Mouse (Mus musculus) neural tube, embryonic 14.5 days (tissue): ENCODE results near the gene Atl1. TPM values are rescaled to one million over a fixed set of nuclear protein-coding genes. Genes with fewer than 3 reads are reported as not detected.

ENCODE experiments used
- ATAC-seq: fragments of 200-750 bp; cut with Nextera tagmentation; 2 replicates; pipeline ENCODE4 v1.8.0; 2017; ENCODE audit warnings: low read depth, mild to moderate bottlenecking, moderate TSS enrichment, moderate library complexity
- H3K27ac ChIP-seq: fragments of 300-500 bp; sonication (generic); 2 replicates; pipeline ENCODE4 v1.5.1; 2014; ENCODE audit warnings: low read depth, mild to moderate bottlenecking, control low read depth, low read length, moderate library complexity, mixed read lengths
- H3K27me3 ChIP-seq: fragments of 300-500 bp; sonication (generic); 2 replicates; pipeline ENCODE4 v1.6.1; 2014; ENCODE audit warnings: low read length; ENCODE audit not compliant: control insufficient read depth, insufficient read depth
- H3K36me3 ChIP-seq: fragments of 300-500 bp; sonication (generic); 2 replicates; pipeline ENCODE4 v1.6.1; 2014; ENCODE audit warnings: low read length, mixed read lengths; ENCODE audit not compliant: control insufficient read depth, insufficient read depth
- H3K4me1 ChIP-seq: fragments of 300-500 bp; sonication (generic); 2 replicates; pipeline ENCODE4 v1.6.1; 2014; ENCODE audit warnings: low read length; ENCODE audit not compliant: control insufficient read depth, insufficient read depth
- H3K4me2 ChIP-seq: fragments of 300-500 bp; sonication (generic); 2 replicates; pipeline ENCODE4 v1.6.1; 2014; ENCODE audit warnings: mild to moderate bottlenecking, low read depth, low read length, control low read depth
- H3K4me3 ChIP-seq: fragments of 300-500 bp; sonication (generic); 2 replicates; pipeline ENCODE4 v1.5.1; 2014; ENCODE audit warnings: low read depth, low read length, control low read depth, mixed read lengths
- H3K9ac ChIP-seq: fragments of 300-500 bp; sonication (generic); replicated peaks from 2 replicates; pipeline ENCODE4 v1.6.1; 2014; ENCODE audit warnings: low read depth, mild to moderate bottlenecking, control low read depth, low read length, mixed read lengths
- H3K9me3 ChIP-seq: fragments of 300-500 bp; sonication (generic); 2 replicates; pipeline ENCODE4 v1.6.1; 2016; ENCODE audit warnings: low read length; ENCODE audit not compliant: control insufficient read depth
- WGBS: fragments of 180-500 bp; shearing (Covaris S2); extraction: QIAGEN DNeasy Blood & Tissue Kit; methylation state at CpG from one replicate; pipeline ENCODE4 v1.1.7; 2014; 5-methylcytosine and 5-hydroxymethylcytosine counted together
- polyA plus RNA-seq: library from polyadenylated mRNA; unstranded; fragments of >200 nt; fragmentation: Nextera tagmentation; extraction: Ambion mirVana; gene quantifications from 2 replicates; pipeline ENCODE4 v1.2.1, GENCODE M21; 2014

Atl1 gene
- polyA plus RNA-seq, 1 experiment from 2014 or later = 166 TPM

GRCm38 (mm10) chr12:70005103-70005502, 112.7 kb downstream of the Atl1 start:
- H3K4me3 ChIP-seq = no peak overlapping the region
- no peak overlapping the region for H3K4me2 ChIP-seq
- no peaks in the 10 kb centered on the region for H3K9me3 ChIP-seq
- no peak for ATAC-seq
- no peaks in the 10 kb centered on the region for H3K4me1 ChIP-seq
- H3K27me3 ChIP-seq = no peaks in the 10 kb centered on the region
- no peaks in the 10 kb centered on the region for H3K36me3 ChIP-seq
- WGBS = 82% methylated on average over 4 of the region's 4 CpGs
- H3K9ac ChIP-seq = no peak overlapping the region
- H3K27ac ChIP-seq = no peak overlapping the region

- Histone ChIP-seq H3K9me3 (no peaks in the 10 kb centered on the region), H3K36me3 (peaks cover 11% of the 10 kb centered on the region), H3K27me3 (no peaks in the 10 kb centered on the region), H3K9ac (no peak overlapping the region), H3K4me1 (no peaks in the 10 kb centered on the region), H3K27ac (no peak overlapping the region), H3K4me2 (no peak overlapping the region), H3K4me3 (no peak overlapping the region)
- no peak for ATAC-seq
- WGBS = 94% methylated on average over 4 of the region's 4 CpGs
These were observed 117.9 kb downstream of the Atl1 start for GRCm38 (mm10) chr12:70010356-70010755.

GRCm38 (mm10) chr12:70011681-70012080, 119.3 kb downstream of the Atl1 start:
- Histone ChIP-seq H3K27me3 (no peaks in the 10 kb centered on the region), H3K9ac (no peak overlapping the region), H3K4me3 (no peak overlapping the region), H3K36me3 (peaks cover 23% of the 10 kb centered on the region), H3K4me2 (no peak overlapping the region), H3K9me3 (no peaks in the 10 kb centered on the region), H3K27ac (no peak overlapping the region), H3K4me1 (no peaks in the 10 kb centered on the region)
- no peak for ATAC-seq
- WGBS = 56% methylated on average over 5 of the region's 5 CpGs

- Histone ChIP-seq H3K4me2 (no peak overlapping the region), H3K4me1 (no peaks in the 10 kb centered on the region), H3K9me3 (no peaks in the 10 kb centered on the region), H3K27me3 (no peaks in the 10 kb centered on the region), H3K4me3 (no peak overlapping the region), H3K27ac (no peak overlapping the region), H3K9ac (no peak overlapping the region), H3K36me3 (peaks cover 41% of the 10 kb centered on the region)
- ATAC-seq = no peak
- 85% methylated on average over 4 of the region's 4 CpGs for WGBS
These were observed 123.5 kb downstream of the Atl1 start for GRCm38 (mm10) chr12:70015936-70016335.

Other genes with a start within 250 kb of the Atl1 start
- gene Sos2, start 210.8 kb upstream of the Atl1 start, polyA plus RNA-seq = 17.8 and 18.1 TPM in 2 replicates
- 10.4 and 11.4 TPM in 2 replicates for gene L2hgdh, start 167.7 kb upstream of the Atl1 start, polyA plus RNA-seq
- 37.3 and 44.9 TPM in 2 replicates for gene Atp5s, start 167.7 kb upstream of the Atl1 start, polyA plus RNA-seq
- 6.4 and 13.3 TPM in 2 replicates for gene Cdkl1, start 101.3 kb upstream of the Atl1 start, polyA plus RNA-seq
- 35.3 and 42.7 TPM in 2 replicates for gene Map4k5, start 586 bp downstream of the Atl1 start, polyA plus RNA-seq
- gene Sav1, start 94.4 kb downstream of the Atl1 start, polyA plus RNA-seq = 2.7 and 3.5 TPM in 2 replicates
- gene Nin, start 221.1 kb downstream of the Atl1 start, polyA plus RNA-seq = 13.9 and 14.8 TPM in 2 replicates